Mouse (Mus musculus): ENCODE data around the gene Vdac2. TPM values are rescaled to one million over a fixed set of nuclear protein-coding genes. Genes with fewer than 3 reads are reported as not detected.

Vdac2 gene
- 276 and 351 TPM in 2 replicates for polyA plus RNA-seq (2012; ENCODE audit: insufficient read depth, insufficient read length, missing spikeins)

- H3K27ac ChIP-seq (replicated peaks; ENCODE audit: low read depth, low read length): peak within 1 kb of the TSS; percentile 77
- no peak within 1 kb of the TSS for H3K4me3 ChIP-seq (ENCODE audit: insufficient read depth, low read depth, low read length)
- H3K4me1 ChIP-seq (ENCODE audit: control insufficient read depth, insufficient read depth, insufficient read length, low read length): peaks cover 9% of the 10 kb centered on the region; the same call in 1 of the 2 replicates
Measured at GRCm38 (mm10) chr14:21824938-21825337, at the start of gene Vdac2. TSS of gene Vdac2 (plus strand) at chr14:21825238.

GRCm38 (mm10) chr14:21776201-21776600, 48.8 kb upstream of the Vdac2 start:
- no peak overlapping the region for H3K4me3 ChIP-seq (ENCODE audit: insufficient read depth, low read depth, low read length)
- no peaks in the 10 kb centered on the region; the same call in 1 of the 2 replicates for H3K4me1 ChIP-seq (ENCODE audit: control insufficient read depth, insufficient read depth, insufficient read length, low read length)
- H3K27ac ChIP-seq (replicated peaks; ENCODE audit: low read depth, low read length): no peak overlapping the region

GRCm38 (mm10) chr14:21786500-21786899, 38.5 kb upstream of the Vdac2 start:
- Histone ChIP-seq H3K4me1 (ENCODE audit: control insufficient read depth, insufficient read depth, insufficient read length, low read length) (no peaks in the 10 kb centered on the region), H3K27ac (replicated peaks; ENCODE audit: low read depth, low read length) (no peak overlapping the region), H3K4me3 (ENCODE audit: insufficient read depth, low read depth, low read length) (no peak overlapping the region)

- no peak overlapping the region for H3K27ac ChIP-seq (replicated peaks; ENCODE audit: low read depth, low read length)
Measured at GRCm38 (mm10) chr14:21787374-21787773, 37.7 kb upstream of the Vdac2 start.

GRCm38 (mm10) chr14:21788121-21788520, 36.9 kb upstream of the Vdac2 start:
- Histone ChIP-seq H3K27ac (replicated peaks; ENCODE audit: low read depth, low read length) (no peak overlapping the region), H3K4me1 (ENCODE audit: control insufficient read depth, insufficient read depth, insufficient read length, low read length) (no peaks in the 10 kb centered on the region), H3K4me3 (ENCODE audit: insufficient read depth, low read depth, low read length) (no peak overlapping the region)

More at GRCm38 (mm10) chr14:21787374-21787773, 37.7 kb upstream of the Vdac2 start:
- no peaks in the 10 kb centered on the region for H3K4me1 ChIP-seq (ENCODE audit: control insufficient read depth, insufficient read depth, insufficient read length, low read length)
- no peak overlapping the region for H3K4me3 ChIP-seq (ENCODE audit: insufficient read depth, low read depth, low read length)

GRCm38 (mm10) chr14:21790585-21791251, 34.3 kb upstream of the Vdac2 start:
- no peaks in the 10 kb centered on the region for H3K4me1 ChIP-seq (ENCODE audit: control insufficient read depth, insufficient read depth, insufficient read length, low read length)
- no peak overlapping the region for H3K4me3 ChIP-seq (ENCODE audit: insufficient read depth, low read depth, low read length)
- H3K27ac ChIP-seq (replicated peaks; ENCODE audit: low read depth, low read length): no peak overlapping the region

DNA sequence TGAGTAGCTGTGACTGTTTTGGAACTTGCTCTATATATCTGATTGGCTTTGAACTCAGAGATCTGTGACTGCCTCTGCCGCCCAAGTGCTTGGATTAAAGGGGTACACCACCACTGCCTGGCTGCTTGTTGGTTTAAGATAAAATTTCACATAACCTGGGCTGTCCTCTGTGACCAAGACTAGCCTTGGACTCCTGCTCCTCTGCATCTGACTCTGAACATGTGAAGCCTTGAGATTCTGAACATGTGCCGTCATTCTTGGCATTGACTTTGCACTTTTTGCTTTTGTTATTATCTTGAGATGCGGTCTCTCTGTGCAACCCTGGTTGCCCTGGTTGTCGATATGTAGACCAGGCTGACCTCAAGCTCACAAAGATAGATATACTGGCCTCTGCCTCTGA, 33.3 kb upstream of the Vdac2 start:
- no peaks in the 10 kb centered on the region for H3K4me1 ChIP-seq (ENCODE audit: control insufficient read depth, insufficient read depth, insufficient read length, low read length)
- no peak overlapping the region for H3K4me3 ChIP-seq (ENCODE audit: insufficient read depth, low read depth, low read length)
- no peak overlapping the region for H3K27ac ChIP-seq (replicated peaks; ENCODE audit: low read depth, low read length)

DNA sequence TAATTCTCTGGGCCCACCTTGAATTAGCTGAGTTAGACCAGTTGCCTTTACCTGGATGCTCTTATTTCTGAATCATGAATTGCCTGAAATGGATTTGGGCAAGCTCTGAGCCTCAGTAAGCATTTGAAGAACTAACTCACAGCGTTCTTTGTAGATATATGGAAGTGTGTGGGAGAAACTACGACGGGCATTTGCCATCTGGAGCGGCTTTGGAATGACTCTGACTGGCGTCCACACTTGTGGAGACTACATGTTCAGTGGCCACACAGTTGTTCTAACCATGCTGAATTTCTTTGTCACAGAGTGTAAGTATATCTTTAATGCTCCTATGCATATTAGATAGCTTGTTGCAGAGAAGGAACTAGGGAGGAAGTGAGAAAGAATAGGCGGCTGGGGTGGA, 32.8 kb upstream of the Vdac2 start:
- H3K4me3 ChIP-seq (ENCODE audit: insufficient read depth, low read depth, low read length): no peak overlapping the region
- H3K27ac ChIP-seq (replicated peaks; ENCODE audit: low read depth, low read length): no peak overlapping the region
- H3K4me1 ChIP-seq (ENCODE audit: control insufficient read depth, insufficient read depth, insufficient read length, low read length): no peaks in the 10 kb centered on the region

GRCm38 (mm10) chr14:21800641-21801040, 24.4 kb upstream of the Vdac2 start:
- H3K4me3 ChIP-seq (ENCODE audit: insufficient read depth, low read depth, low read length): no peak overlapping the region
- no peaks in the 10 kb centered on the region for H3K4me1 ChIP-seq (ENCODE audit: control insufficient read depth, insufficient read depth, insufficient read length, low read length)
- no peak overlapping the region for H3K27ac ChIP-seq (replicated peaks; ENCODE audit: low read depth, low read length)

- no peak overlapping the region for H3K27ac ChIP-seq (replicated peaks; ENCODE audit: low read depth, low read length)
- H3K4me3 ChIP-seq (ENCODE audit: insufficient read depth, low read depth, low read length): no peak overlapping the region
- no peaks in the 10 kb centered on the region for H3K4me1 ChIP-seq (ENCODE audit: control insufficient read depth, insufficient read depth, insufficient read length, low read length)
Measured at GRCm38 (mm10) chr14:21801624-21802023, 23.4 kb upstream of the Vdac2 start.

DNA sequence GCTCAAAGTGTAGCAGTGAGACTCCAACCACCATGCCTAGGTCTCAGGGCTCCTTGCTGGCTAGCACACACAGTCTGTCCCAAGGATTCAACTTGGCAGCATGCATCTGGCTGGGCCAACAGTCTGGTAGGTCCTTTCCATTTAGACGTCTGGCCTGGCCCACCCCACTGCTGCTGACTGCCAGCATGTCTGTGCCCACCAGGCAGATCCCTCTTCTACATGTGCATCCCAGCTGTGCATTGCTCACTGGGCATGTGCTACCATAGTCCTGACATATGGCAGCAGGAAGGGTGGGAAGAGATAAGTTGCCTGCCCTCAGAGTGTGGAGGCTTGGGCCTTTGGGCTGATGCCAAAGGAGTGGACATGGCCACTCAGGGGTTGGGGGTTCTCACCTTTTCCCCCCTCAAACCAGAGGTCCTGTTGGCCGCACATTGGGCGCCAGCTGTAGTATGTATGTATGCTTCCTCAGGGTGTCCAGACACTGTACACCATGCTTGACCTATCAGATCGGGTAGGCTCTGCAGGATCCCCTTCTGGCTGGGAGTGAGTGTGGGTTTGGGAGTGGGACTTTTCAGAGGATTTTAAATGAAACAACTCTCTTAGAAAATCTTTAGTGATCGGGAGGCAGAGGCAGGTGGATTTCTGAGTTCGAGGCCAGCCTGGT, 22.4 kb upstream of the Vdac2 start:
- Histone ChIP-seq H3K4me1 (ENCODE audit: control insufficient read depth, insufficient read depth, insufficient read length, low read length) (no peaks in the 10 kb centered on the region), H3K27ac (replicated peaks; ENCODE audit: low read depth, low read length) (no peak overlapping the region), H3K4me3 (ENCODE audit: insufficient read depth, low read depth, low read length) (no peak overlapping the region)

- H3K4me1 ChIP-seq (ENCODE audit: control insufficient read depth, insufficient read depth, insufficient read length, low read length): no peaks in the 10 kb centered on the region
- H3K27ac ChIP-seq (replicated peaks; ENCODE audit: low read depth, low read length): no peak overlapping the region
- no peak overlapping the region for H3K4me3 ChIP-seq (ENCODE audit: insufficient read depth, low read depth, low read length)
Measured at GRCm38 (mm10) chr14:21806203-21806602, 18.8 kb upstream of the Vdac2 start.

DNA sequence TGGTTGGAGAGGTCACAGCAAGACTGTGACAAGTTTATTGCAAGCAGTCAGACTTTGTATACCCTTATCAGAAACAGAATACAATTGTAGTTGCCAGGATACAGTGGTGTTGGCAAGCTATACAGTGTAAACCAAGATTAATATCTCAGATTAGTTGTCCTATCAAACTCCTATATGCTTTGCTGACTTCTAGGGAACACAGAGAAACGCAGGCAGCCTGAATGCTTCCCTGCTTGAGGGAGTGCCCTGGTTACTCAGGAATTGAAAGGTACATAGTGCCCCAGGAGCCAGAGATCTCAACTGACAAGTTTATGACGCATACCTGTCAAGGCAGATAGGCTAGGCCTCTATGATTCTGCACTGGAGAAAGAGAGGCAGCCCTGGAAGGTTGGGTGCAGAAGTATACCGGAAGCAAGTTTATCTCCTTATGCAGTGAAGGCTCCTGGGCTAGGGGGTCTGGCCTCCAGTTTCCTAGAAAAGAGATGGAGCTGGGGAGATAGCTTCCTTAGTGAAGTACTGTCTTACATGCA, 18.3 kb upstream of the Vdac2 start:
- no peak overlapping the region for H3K4me3 ChIP-seq (ENCODE audit: insufficient read depth, low read depth, low read length)
- H3K4me1 ChIP-seq (ENCODE audit: control insufficient read depth, insufficient read depth, insufficient read length, low read length): no peaks in the 10 kb centered on the region
- no peak overlapping the region for H3K27ac ChIP-seq (replicated peaks; ENCODE audit: low read depth, low read length)

DNA sequence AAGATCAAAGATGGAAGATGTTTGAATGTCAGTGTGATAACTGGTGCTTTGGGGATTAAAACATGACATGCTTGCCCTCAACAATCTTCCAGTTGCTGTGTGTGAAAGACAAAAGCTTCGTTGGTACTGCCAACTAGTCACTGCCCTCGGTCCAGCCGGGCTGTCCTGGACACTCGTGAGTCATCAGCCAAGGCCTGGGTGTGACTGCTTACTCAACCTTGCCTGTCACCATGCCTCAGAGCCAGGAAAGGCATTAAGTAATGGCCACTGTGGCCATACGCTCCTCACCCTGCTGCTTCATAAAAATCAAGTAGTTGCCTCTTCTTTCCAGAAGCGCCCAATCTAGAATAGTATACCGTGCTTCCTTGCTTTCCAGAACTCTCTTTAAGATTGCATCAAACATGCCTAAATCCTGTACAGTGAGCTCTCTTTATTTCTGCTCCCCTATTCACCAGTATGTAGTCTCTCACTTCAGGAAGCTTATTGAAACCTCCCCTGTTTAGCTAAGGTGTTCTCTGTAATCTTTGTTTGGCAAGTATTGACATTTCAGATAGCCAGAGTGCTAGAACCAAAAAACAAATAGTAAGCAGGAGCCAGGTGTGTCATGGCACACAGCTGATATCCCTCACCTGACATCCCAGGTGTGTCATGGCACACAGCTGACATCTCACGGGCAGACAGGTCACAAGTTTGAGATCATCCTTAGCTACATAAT, 16.7 kb upstream of the Vdac2 start:
- no peak overlapping the region for H3K27ac ChIP-seq (replicated peaks; ENCODE audit: low read depth, low read length)
- H3K4me1 ChIP-seq (ENCODE audit: control insufficient read depth, insufficient read depth, insufficient read length, low read length): no peaks in the 10 kb centered on the region
- no peak overlapping the region for H3K4me3 ChIP-seq (ENCODE audit: insufficient read depth, low read depth, low read length)

DNA sequence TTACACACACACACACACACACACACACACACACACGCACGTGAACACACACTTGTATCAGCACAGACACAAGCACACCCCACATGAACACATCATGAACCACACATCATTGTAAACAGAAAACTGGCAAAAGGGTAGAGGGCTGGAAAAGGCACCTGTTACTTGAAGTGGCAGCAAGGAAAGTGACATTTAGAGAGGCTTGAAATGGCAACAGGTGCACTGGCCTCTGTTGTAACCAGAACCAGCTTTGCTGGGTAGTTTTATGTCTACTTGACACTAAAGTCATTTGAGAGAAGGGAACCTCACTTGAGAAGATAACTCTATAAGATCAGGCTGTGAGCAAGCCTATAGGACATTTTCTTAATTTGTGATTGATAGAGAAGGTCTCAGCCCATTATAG, 15.6 kb upstream of the Vdac2 start:
- Histone ChIP-seq H3K4me1 (ENCODE audit: control insufficient read depth, insufficient read depth, insufficient read length, low read length) (0 out of 2 replicates have a peak, but pooled peaks cover 3% of the 10 kb centered on the region), H3K27ac (replicated peaks; ENCODE audit: low read depth, low read length) (no peak overlapping the region), H3K4me3 (ENCODE audit: insufficient read depth, low read depth, low read length) (no peak overlapping the region)

All from brown adipose tissue, adult 24 weeks (tissue).